Mouse (Mus musculus): ENCODE measurements around the gene B3galnt2. TPM values are rescaled to one million over a fixed set of nuclear protein-coding genes. Genes with fewer than 3 reads are reported as not detected.

B3galnt2 gene
- polyA plus RNA-seq, 1 experiment from 2014 or later = 18.8 TPM

GRCm38 (mm10) chr13:14038911-14039291 lies 84.6 kb downstream of the B3galnt2 start:
- peak; percentile 77 for ATAC-seq (ENCODE audit: low read depth)
- H3K4me1 ChIP-seq (replicated peaks) = peaks cover 30% of the 10 kb centered on the region
- H3K27me3 ChIP-seq = 0 out of 2 replicates have a peak, but pooled peaks cover 4% of the 10 kb centered on the region
- WGBS = 3% methylated on average over 8 of the region's 8 CpGs
- H3K27ac ChIP-seq (replicated peaks) = peak overlapping the region; percentile 96
- H3K4me3 ChIP-seq = peak overlapping the region; percentile 65
- H3K4me2 ChIP-seq = peak overlapping the region; percentile 90
- peak overlapping the region; percentile 88 for H3K9ac ChIP-seq
- no peaks in the 10 kb centered on the region for H3K9me3 ChIP-seq
- H3K36me3 ChIP-seq = no peaks in the 10 kb centered on the region

DNA sequence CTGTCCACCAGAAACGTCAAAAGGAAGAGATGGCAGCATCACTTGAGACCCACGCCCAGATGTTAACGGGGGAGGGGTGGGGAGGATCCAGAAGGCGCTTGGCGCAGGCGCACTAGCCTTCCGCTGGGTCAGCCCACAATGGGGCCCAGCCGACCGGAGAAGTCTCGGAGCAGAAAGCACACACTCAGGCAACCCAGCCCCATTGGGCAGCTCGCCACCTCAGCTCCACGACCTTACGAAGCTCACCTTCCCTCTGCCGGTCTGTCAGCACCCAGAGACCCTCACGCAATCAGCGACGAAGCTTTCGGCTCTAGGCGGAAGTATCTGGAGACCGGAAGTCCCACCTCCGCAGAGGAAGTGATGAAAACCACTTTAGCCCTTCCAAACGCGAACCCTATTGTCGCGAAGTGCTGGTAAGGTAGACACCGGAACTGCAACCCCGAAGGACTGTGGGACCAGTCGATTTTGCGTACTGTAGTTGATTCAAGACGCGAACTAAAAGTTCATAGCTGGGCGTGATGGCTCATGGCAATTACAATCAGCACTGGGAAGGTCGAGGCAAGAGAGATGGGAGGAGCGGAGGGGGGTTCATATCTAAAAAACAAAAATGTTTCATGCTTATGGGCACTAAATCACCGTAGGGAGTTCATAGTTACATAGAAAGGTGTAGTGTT lies 85.2 kb downstream of the B3galnt2 start, which contains the start of gene Tbce:
Gene Tbce, minus strand, starts transcription at position 347 of the 674 bp plus-strand sequence.
- peaks cover 30% of the 10 kb centered on the region for H3K4me1 ChIP-seq (replicated peaks)
- H3K4me2 ChIP-seq = peak within 1 kb of the TSS; percentile 90
- H3K36me3 ChIP-seq = no peaks in the 10 kb centered on the region
- no peaks in the 10 kb centered on the region for H3K9me3 ChIP-seq
- peak; percentile 97 for ATAC-seq (ENCODE audit: low read depth)
- H3K9ac ChIP-seq = peak within 1 kb of the TSS; percentile 88
- peak within 1 kb of the TSS; percentile 96 for H3K27ac ChIP-seq (replicated peaks)
- under 1% methylated on average over 35 of the region's 35 CpGs for WGBS
- H3K27me3 ChIP-seq = 0 out of 2 replicates have a peak, but pooled peaks cover 4% of the 10 kb centered on the region
- H3K4me3 ChIP-seq = peak within 1 kb of the TSS; percentile 65

GRCm38 (mm10) chr13:14040186-14040585 lies 85.9 kb downstream of the B3galnt2 start:
- Histone ChIP-seq H3K27me3 (0 out of 2 replicates have a peak, but pooled peaks cover 4% of the 10 kb centered on the region), H3K36me3 (no peaks in the 10 kb centered on the region), H3K9me3 (no peaks in the 10 kb centered on the region), H3K4me1 (replicated peaks) (peaks cover 30% of the 10 kb centered on the region), H3K4me3 (peak overlapping the region; percentile 65), H3K9ac (peak overlapping the region; percentile 88), H3K27ac (replicated peaks) (peak overlapping the region; percentile 96), H3K4me2 (peak overlapping the region; percentile 90)
- ATAC-seq (ENCODE audit: low read depth) = no peak
- WGBS = 22% methylated on average over 5 of the region's 5 CpGs

- H3K4me3 ChIP-seq = no peak overlapping the region
These were observed 89.6 kb downstream of the B3galnt2 start for GRCm38 (mm10) chr13:14043851-14044250.

DNA sequence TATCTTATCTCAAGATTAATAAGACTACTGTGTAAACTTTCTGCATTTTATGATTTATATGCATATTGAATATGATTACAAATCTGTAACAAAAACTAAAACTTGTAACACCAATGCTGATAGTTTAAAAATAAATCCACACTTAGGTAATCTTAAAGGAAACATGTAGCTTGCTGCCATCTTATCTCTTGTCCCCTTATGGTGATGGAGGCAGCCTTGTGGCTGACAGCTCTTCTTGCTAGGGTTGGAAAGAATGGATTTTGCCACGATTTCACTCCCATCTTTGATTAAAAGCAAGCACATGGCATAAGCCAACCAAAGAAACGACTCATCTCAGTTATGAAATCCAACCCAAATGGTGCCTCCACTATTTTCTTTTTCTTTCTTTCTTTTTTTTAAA lies 90.3 kb downstream of the B3galnt2 start:
- no peak overlapping the region for H3K4me2 ChIP-seq
- H3K27me3 ChIP-seq = 0 out of 2 replicates have a peak, but pooled peaks cover 4% of the 10 kb centered on the region
- peaks cover 11% of the 10 kb centered on the region for H3K4me1 ChIP-seq (replicated peaks)
- no peak overlapping the region for H3K27ac ChIP-seq (replicated peaks)
- 82% methylated on average over 2 of the region's 2 CpGs for WGBS
- H3K36me3 ChIP-seq = peaks cover 36% of the 10 kb centered on the region
- H3K9me3 ChIP-seq = no peaks in the 10 kb centered on the region
- no peak for ATAC-seq (ENCODE audit: low read depth)
- H3K9ac ChIP-seq = no peak overlapping the region
- H3K4me3 ChIP-seq = no peak overlapping the region

More at GRCm38 (mm10) chr13:14043851-14044250, 89.6 kb downstream of the B3galnt2 start:
- peaks cover 29% of the 10 kb centered on the region for H3K36me3 ChIP-seq
- H3K27me3 ChIP-seq = 0 out of 2 replicates have a peak, but pooled peaks cover 4% of the 10 kb centered on the region
- H3K4me1 ChIP-seq (replicated peaks) = peaks cover 11% of the 10 kb centered on the region
- H3K27ac ChIP-seq (replicated peaks) = no peak overlapping the region
- ATAC-seq (ENCODE audit: low read depth) = no peak
- H3K9ac ChIP-seq = no peak overlapping the region
- H3K4me2 ChIP-seq = no peak overlapping the region
- H3K9me3 ChIP-seq = no peaks in the 10 kb centered on the region

Other genes with a start within 250 kb of the B3galnt2 start
- gene Gng4, start 170.4 kb upstream of the B3galnt2 start, polyA plus RNA-seq (2015; fragmentation: Nextera tagmentation; extraction: Ambion mirVana) = 20.5 and 21.0 TPM in 2 replicates
- gene Tbce, start 85.2 kb downstream of the B3galnt2 start, polyA plus RNA-seq (2015; fragmentation: Nextera tagmentation; extraction: Ambion mirVana) = 93.6 and 102 TPM in 2 replicates
- gene Arid4b, start 108.8 kb downstream of the B3galnt2 start, polyA plus RNA-seq (2015; fragmentation: Nextera tagmentation; extraction: Ambion mirVana) = 87.8 and 89.9 TPM in 2 replicates
- 73.4 and 83.1 TPM in 2 replicates for gene Ggps1, start 109.0 kb downstream of the B3galnt2 start, polyA plus RNA-seq (2015; fragmentation: Nextera tagmentation; extraction: Ambion mirVana)

Measured in neural tube, embryonic 13.5 days (tissue).